Mouse (Mus musculus) CH12.LX (cell line): ENCODE data around the gene Rapgef4.

Source experiments
- CHD1 ChIP-seq: IDR thresholded peaks from 2 replicates; pipeline ENCODE4 v1.6.1; 2012; ENCODE audit warnings: low read depth, low read length, improper control_type of control experiment, inconsistent platforms
- CTCF ChIP-seq, 2 experiments: IDR thresholded peaks in 1 of 2; conservative IDR thresholded peaks in 1 of 2; 2 replicates each; pipeline ENCODE4 v1.5.1; 2011 to 2012; ENCODE audit warnings: low read depth in 2 of 2, low read length in 2 of 2, improper control_type of control experiment in 1 of 2, inconsistent platforms in 1 of 2, mild to moderate bottlenecking in 1 of 2, moderate library complexity in 1 of 2
- ELF1 ChIP-seq: IDR thresholded peaks from 2 replicates; pipeline ENCODE4 v1.6.1; 2014; ENCODE audit warnings: low read depth, mild to moderate bottlenecking, inconsistent platforms, low read length, improper control_type of control experiment
- EP300 ChIP-seq: IDR thresholded peaks from 2 replicates; pipeline ENCODE4 v1.6.1; 2011; ENCODE audit warnings: low read length, improper control_type of control experiment
- ETS1 ChIP-seq: conservative IDR thresholded peaks from 2 replicates; pipeline ENCODE4 v1.6.1; 2012; ENCODE audit warnings: low read depth, mild to moderate bottlenecking, inconsistent platforms, low read length, improper control_type of control experiment, moderate library complexity
- MAX ChIP-seq: IDR thresholded peaks from 2 replicates; pipeline ENCODE4 v1.6.1; 2011; ENCODE audit warnings: low read length, improper control_type of control experiment
- NELFE ChIP-seq: IDR thresholded peaks from 2 replicates; pipeline ENCODE4 v1.6.1; 2011; ENCODE audit warnings: low read depth, low read length, improper control_type of control experiment
- POLR2A ChIP-seq: IDR thresholded peaks from 2 replicates; pipeline ENCODE4 v1.6.1; 2011; ENCODE audit warnings: low read depth, mild to moderate bottlenecking, improper control_type of control experiment, low read length
- RAD21 ChIP-seq: IDR thresholded peaks from 2 replicates; pipeline ENCODE4 v1.6.1; 2011; ENCODE audit warnings: low read depth, mild to moderate bottlenecking, low read length, improper control_type of control experiment, moderate library complexity
- TCF12 ChIP-seq: IDR thresholded peaks from 2 replicates; pipeline ENCODE4 v1.6.1; 2014; ENCODE audit warnings: low read depth, mild to moderate bottlenecking, inconsistent platforms, low read length, improper control_type of control experiment
- ZC3H11A ChIP-seq: IDR thresholded peaks from 2 replicates; pipeline ENCODE4 v1.6.1; 2012; ENCODE audit warnings: low read depth, mild to moderate bottlenecking, inconsistent platforms, low read length, improper control_type of control experiment
- ZKSCAN1 ChIP-seq: IDR thresholded peaks from 2 replicates; pipeline ENCODE4 v1.6.1; 2012; ENCODE audit warnings: low read depth, inconsistent platforms, low read length, improper control_type of control experiment, borderline replicate concordance

DNA sequence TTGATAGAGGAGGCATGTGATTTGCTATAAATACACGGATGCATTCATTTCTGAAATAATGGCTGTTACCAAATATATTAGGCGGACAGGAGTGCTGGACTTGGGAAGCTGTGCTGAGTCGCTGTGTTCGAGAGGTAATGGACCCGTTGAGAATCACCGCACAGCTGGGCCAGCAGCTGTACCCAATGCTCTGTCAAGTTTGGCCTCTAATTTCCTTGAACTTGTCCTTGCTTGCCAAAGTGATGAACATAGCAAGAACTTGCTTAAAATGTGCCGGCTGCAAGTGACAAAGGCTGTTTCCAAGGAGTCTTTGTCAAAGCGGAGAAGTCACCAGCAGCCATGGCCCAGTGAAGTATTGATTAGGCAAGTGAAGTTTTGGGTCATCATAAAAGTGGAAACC lies 113.0 kb downstream of the Rapgef4 start:
- TF ChIP-seq POLR2A (no peak), CTCF (conservative IDR thresholded peaks at IDR 0.05 in 1 of 2, IDR thresholded peaks at IDR 0.05 in 1 of 2; ENCODE audit: low read depth in 2 of 2, low read length in 2 of 2) (no peak), NELFE (no peak), ZKSCAN1 (no peak), ETS1 (no peak), RAD21 (no peak), ZC3H11A (no peak), CHD1 (no peak), EP300 (no peak), TCF12 (no peak), ELF1 (no peak), MAX (no peak)
